Comparison of ENCODE assay signal across 25 mouse cellular contexts in genomic region chr10:34464321-34464720, GRCm38 (mm10). TPM values are rescaled to one million over a fixed set of nuclear protein-coding genes. Genes with fewer than 3 reads are reported as not detected.
DNase-seq lines count a peak whose midpoint lies in the region; ATAC-seq and TF ChIP-seq lines count a peak whose summit lies in the region.
"Had no signal": no experiment of that assay in that cellular context is flagged by ENCODE, and none has a peak within 500 bp of the region (broad histone marks: within the 10 kb centered on the region; RNA-seq: fewer than 3 reads in every experiment).

No protein-coding gene starts in this region.

- H3ac ChIP-seq in myocyte (ENCODE audit: control insufficient read depth, insufficient read length) = no peak overlapping the region

- no peaks in the 10 kb centered on the region for H3K79me2 ChIP-seq in myocyte (ENCODE audit: control insufficient read depth, insufficient read depth)

- no peaks in the 10 kb centered on the region for H3K4me1 ChIP-seq in hindbrain, embryonic 14.5 days (replicated peaks; ENCODE audit: control insufficient read depth, insufficient read depth, low read length)
- H3K4me1 ChIP-seq: forebrain, embryonic 13.5 days; hindbrain, embryonic 10.5 days; hindbrain, embryonic 13.5 days had no signal

- TF ChIP-seq POLR2A in myocyte (IDR thresholded peaks at IDR 0.05; ENCODE audit: insufficient read length, low read depth) = no peak

- no peak overlapping the region for H3K9ac ChIP-seq in hindbrain, embryonic 14.5 days
- H3K9ac ChIP-seq: forebrain, embryonic 13.5 days; hindbrain, embryonic 13.5 days had no signal

- H3K27me3 ChIP-seq in myocyte (ENCODE audit: control insufficient read depth, insufficient read depth, insufficient read length) = no peaks in the 10 kb centered on the region
- H3K27me3 ChIP-seq in hindbrain, embryonic 14.5 days (ENCODE audit: control insufficient read depth, insufficient read depth, low read length) = no peaks in the 10 kb centered on the region
- H3K27me3 ChIP-seq: forebrain, embryonic 13.5 days; hindbrain, embryonic 13.5 days had no signal

- H3K27ac ChIP-seq in hindbrain, embryonic 14.5 days = no peak overlapping the region
- H3K27ac ChIP-seq: forebrain, embryonic 10.5 days; forebrain, embryonic 13.5 days; hindbrain, embryonic 10.5 days; hindbrain, embryonic 13.5 days; hindbrain, postnatal 0 days had no signal

- no peaks in the 10 kb centered on the region for H3K9me3 ChIP-seq in hindbrain, embryonic 14.5 days (ENCODE audit: control insufficient read depth, low read length)
- H3K9me3 ChIP-seq: forebrain, embryonic 10.5 days; forebrain, embryonic 13.5 days; hindbrain, embryonic 10.5 days; hindbrain, embryonic 13.5 days had no signal

- no peaks in the 10 kb centered on the region for H3K36me3 ChIP-seq in myocyte (ENCODE audit: control insufficient read depth, insufficient read depth)
- H3K36me3 ChIP-seq in hindbrain, embryonic 14.5 days (replicated peaks; ENCODE audit: control insufficient read depth, insufficient read depth) = no peaks in the 10 kb centered on the region
- H3K36me3 ChIP-seq: forebrain, embryonic 10.5 days; hindbrain, embryonic 10.5 days; hindbrain, embryonic 13.5 days had no signal

- intact Hi-C loops in heart, postnatal 25 days (cut with DNase I) = no loop called here

- peak; percentile 9 to 19 for DNase-seq in adrenal gland, postnatal 36 days
- DNase-seq in adrenal gland, adult 8-10 months = no peak
- peak; percentile 81 for DNase-seq in 416B (ENCODE audit: low read depth)
- peak; percentile 43 for DNase-seq in Muller cell, postnatal 12 days (ENCODE audit: inconsistent ontology term)
- DNase-seq in heart, postnatal 25 days (ENCODE audit: low spot score) = no peak
- DNase-seq in hindbrain, embryonic 14.5 days (ENCODE audit: low spot score) = no peak
- no peak for DNase-seq in thymus, postnatal 10 days (ENCODE audit: low spot score in 2 of 2)
- DNase-seq: adrenal gland, postnatal 14 days; cerebellum, adult 18-20 months; cerebellum, adult 9-10 months; cerebellum, postnatal 14 days; gastrocnemius, postnatal 14 days; heart, adult 11 months; heart, postnatal 36 days; kidney, adult 2 months had no signal

- ATAC-seq in hindbrain, embryonic 14.5 days (ENCODE audit: low FRiP score) = no peak
- ATAC-seq: forebrain, embryonic 13.5 days; forebrain, embryonic 16.5 days; hindbrain, postnatal 0 days; inflammation-experienced regulatory T-cells, adult 6 months; intestine, embryonic 16.5 days had no signal

- H3K4me2 ChIP-seq in myocyte (ENCODE audit: low read depth) = no peak overlapping the region
- no peak overlapping the region for H3K4me2 ChIP-seq in hindbrain, embryonic 14.5 days (replicated peaks)
- H3K4me2 ChIP-seq: forebrain, embryonic 13.5 days; heart, embryonic 11.5 days; hindbrain, embryonic 13.5 days had no signal

- WGBS in hindbrain, embryonic 14.5 days = 94% methylated on average over 4 of the region's 4 CpGs

- no peak overlapping the region for H3K4me3 ChIP-seq in myocyte
- no peak overlapping the region for H3K4me3 ChIP-seq in hindbrain, embryonic 14.5 days (replicated peaks; ENCODE audit: low read length)
- H3K4me3 ChIP-seq: forebrain, embryonic 10.5 days; forebrain, embryonic 13.5 days; hindbrain, embryonic 10.5 days; hindbrain, embryonic 13.5 days had no signal

TF ChIP-seq in myocyte, 11 proteins besides CTCF, POLR2A, EP300 and RAD21:
- TF ChIP-seq MYOD1 (IDR thresholded peaks at IDR 0.05; ENCODE audit: control insufficient read depth in 1 of 3, insufficient read length in 2 of 3, low read depth in 2 of 3) = peak in 1 of 3 experiments; percentile 54
- TF ChIP-seq CEBPB (IDR thresholded peaks at IDR 0.05; ENCODE audit: insufficient read depth, poor library complexity, severe bottlenecking) = peak; percentile 85
- no peak for TF ChIP-seq E2F4 (IDR thresholded peaks at IDR 0.05; ENCODE audit: insufficient read depth)
- TF ChIP-seq TCF12 (IDR thresholded peaks at IDR 0.05; ENCODE audit: insufficient read depth, poor library complexity, severe bottlenecking) = peak; percentile 3

RNA-seq across cellular contexts. Expression of gene Frk, which starts 18.9 kb away (rescaled TPM):
- total RNA-seq in adrenal gland, postnatal 36 days (2021) = 10 to 100 TPM; 13.1 to 16.6 TPM
- total RNA-seq in adrenal gland, adult 8-10 months (2022) = 10 to 100 TPM in 3 of 4 experiments, 1 to 10 TPM in 1; 8.7 to 18.4 (median 13.8) TPM
- polyA plus RNA-seq in myocyte (2012; fragmentation: generic; extraction: Trizol) = 0.90 TPM
- 1 to 10 TPM; 1.6 to 2.1 TPM for total RNA-seq in heart, postnatal 25 days (2021)
- 0.78 and 1.1 TPM in 2 replicates for polyA plus RNA-seq in hindbrain, embryonic 14.5 days (2014; fragmentation: Nextera tagmentation; extraction: Ambion mirVana)
- polyA plus RNA-seq: inflammation-experienced regulatory T-cells, adult 6 months had no signal

RNA-seq across cellular contexts. Expression of gene Nt5dc1, which starts 46.0 kb away (rescaled TPM):
- total RNA-seq in adrenal gland, postnatal 36 days (2021) = 10 to 100 TPM; 16.7 to 25.1 TPM
- 10 to 100 TPM; 19.2 to 27.8 (median 22.3) TPM for total RNA-seq in adrenal gland, adult 8-10 months (2022)
- 4.0 TPM for polyA plus RNA-seq in myocyte (2012; fragmentation: generic; extraction: Trizol)
- 10 to 100 TPM; 10.7 to 11.2 TPM for total RNA-seq in heart, postnatal 25 days (2021)
- 2.8 and 2.9 TPM in 2 replicates for polyA plus RNA-seq in hindbrain, embryonic 14.5 days (2014; fragmentation: Nextera tagmentation; extraction: Ambion mirVana)

Comparison
In these comparisons a context has a peak if more than half of its experiments do, and no peak if none do; other contexts are left out.
1. DNase-seq: peak in adrenal gland, postnatal 36 days (2 of 2), 416B (single experiment) and Muller cell, postnatal 12 days (single experiment); none in adrenal gland, adult 8-10 months (single experiment), heart, postnatal 25 days (single experiment), hindbrain, embryonic 14.5 days (single experiment) and thymus, postnatal 10 days (0 of 2).